Mouse (Mus musculus): Measurements from ENCODE around the gene Ddhd1. TPM values are rescaled to one million over a fixed set of nuclear protein-coding genes. Genes with fewer than 3 reads are reported as not detected.

Ddhd1 gene
- 1 to 10 TPM; 4.5 to 5.3 TPM for total RNA-seq (2021)
- long read RNA-seq, experiment 1, full-length matches to known transcripts: 2 of 3 reads
- long read RNA-seq, experiment 1, partial matches to known transcripts: 0 of 3 reads
- long read RNA-seq, experiment 1, other reads (novel, unspliced or antisense): 1 of 3 reads
- long read RNA-seq, experiment 2, full-length matches to known transcripts: 1 of 4 reads
- long read RNA-seq, experiment 2, partial matches to known transcripts: 0 of 4 reads
- long read RNA-seq, experiment 2, other reads (novel, unspliced or antisense): 3 of 4 reads

- intact Hi-C loops (cut with DNase I; ENCODE audit: low total_unique reads): no loop called here
- peak; percentile 88 for DNase-seq
Observed at GRCm38 (mm10) chr14:45657641-45658611, at the start of gene Ddhd1. TSS of gene Ddhd1 (minus strand) at chr14:45658143.

DNA sequence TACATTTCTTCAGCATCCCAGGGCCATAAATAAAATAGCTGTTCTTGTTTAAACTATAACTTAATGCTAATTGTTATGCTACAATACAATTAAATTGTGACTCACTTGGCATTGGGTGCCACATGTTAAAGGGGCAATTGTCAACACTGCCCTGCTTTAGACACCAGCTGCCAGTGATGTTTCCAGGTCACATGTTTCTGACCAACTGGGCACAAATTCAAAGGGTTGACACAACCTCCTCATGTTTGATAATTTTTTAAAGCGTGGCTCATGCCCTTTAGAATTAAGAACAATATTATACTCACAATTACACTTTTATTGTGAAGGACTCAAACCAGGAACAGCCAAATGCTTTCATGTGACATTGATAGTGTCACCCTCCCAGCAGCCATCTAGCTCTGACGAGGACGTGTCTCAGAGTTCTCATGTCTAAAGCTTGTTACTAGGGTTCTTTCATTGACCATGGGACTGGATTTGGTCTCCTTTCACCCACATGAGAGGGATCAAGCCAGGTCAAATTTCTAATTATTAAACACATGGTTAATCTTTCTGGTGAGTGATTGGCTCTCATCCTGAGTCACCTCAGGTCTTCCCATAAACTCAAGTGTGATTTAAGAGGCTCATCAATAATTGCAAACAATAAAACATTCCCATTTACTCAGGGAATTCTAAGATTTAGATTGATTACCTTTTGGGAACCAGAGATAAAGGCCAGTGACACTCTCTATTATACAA lies 49.4 kb upstream of the Ddhd1 start:
- DNase-seq: no peak
- intact Hi-C loops (cut with DNase I; ENCODE audit: low total_unique reads): no loop called here

DNA sequence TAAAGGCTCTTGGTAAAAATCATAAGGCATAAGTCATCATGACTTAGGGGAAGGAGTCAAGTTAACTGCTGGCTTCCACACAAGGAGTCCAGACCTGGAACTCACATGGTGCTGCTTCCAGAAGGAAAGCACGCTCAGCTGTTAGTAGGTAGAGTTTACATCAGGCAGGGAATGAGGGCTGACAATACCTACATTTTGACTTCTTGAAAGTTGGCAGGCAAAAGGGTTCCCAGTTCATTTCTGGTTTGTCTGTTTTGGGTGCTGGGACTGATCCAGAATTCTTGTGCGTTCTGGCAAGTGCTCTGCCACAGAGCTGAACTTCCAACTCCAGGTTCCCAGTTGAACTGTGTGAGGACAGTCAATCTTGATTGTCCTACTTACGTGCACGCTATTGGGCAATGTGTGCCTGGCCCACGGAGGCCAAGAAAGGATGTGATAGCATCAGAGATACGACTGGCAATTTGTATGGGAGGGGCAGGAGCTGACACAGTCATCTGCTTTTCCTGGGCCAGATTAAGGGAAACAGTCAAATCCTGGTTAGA lies 42.2 kb upstream of the Ddhd1 start:
- intact Hi-C loops (cut with DNase I; ENCODE audit: low total_unique reads): no loop called here
- no peak for DNase-seq

DNA sequence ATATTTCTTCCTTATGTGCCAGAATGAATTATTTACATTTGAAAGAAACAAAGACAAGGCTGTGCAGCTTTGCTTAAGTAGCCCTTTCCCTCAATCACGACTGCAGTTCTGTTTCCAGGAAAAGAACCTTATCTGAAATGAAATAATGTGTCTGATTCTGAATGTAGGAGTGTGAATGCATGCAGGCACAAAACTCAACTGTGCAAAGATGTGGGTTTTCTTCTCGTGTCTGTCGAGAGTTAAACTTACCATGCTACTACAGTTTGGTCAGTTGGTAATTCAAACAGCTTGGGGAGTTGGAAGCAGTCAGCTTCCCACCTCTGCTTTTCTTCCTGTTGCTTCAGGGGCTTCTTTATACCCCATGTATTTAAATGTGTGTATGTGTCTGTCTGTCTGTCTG lies 40.9 kb upstream of the Ddhd1 start:
- intact Hi-C loops (cut with DNase I; ENCODE audit: low total_unique reads): loop anchor here (10.0 kb wide), 1 partner anchor 134 kb away; no protein-coding TSS in a partner anchor
- DNase-seq: no peak

DNA sequence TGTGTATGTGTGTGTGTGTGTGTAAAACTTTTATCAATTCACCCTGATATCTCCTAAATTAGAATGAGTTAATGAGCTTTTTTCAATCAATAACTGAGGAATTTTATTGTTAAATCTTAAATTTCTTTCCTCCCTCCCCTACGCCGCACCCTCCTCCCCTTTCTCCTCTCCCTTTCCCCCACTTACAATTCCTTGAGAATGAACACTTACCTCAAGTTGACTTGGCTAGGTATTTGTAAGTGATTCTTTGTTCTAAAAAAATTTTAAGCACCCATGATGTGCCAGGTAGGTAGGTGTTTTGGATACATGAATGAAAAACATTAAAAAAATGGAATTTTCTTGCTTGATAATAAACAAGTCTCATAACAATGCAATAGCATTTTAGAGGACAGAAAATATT lies 38.2 kb upstream of the Ddhd1 start:
- no peak for DNase-seq
- intact Hi-C loops (cut with DNase I; ENCODE audit: low total_unique reads): loop anchor here (10.0 kb wide), 1 partner anchor 131 kb away; no protein-coding TSS in a partner anchor

- intact Hi-C loops (cut with DNase I; ENCODE audit: low total_unique reads): loop anchor here (10.0 kb wide), 1 partner anchor 129 kb away; no protein-coding TSS in a partner anchor
- DNase-seq: no peak
Observed at GRCm38 (mm10) chr14:45693891-45694290, 35.9 kb upstream of the Ddhd1 start.

DNA sequence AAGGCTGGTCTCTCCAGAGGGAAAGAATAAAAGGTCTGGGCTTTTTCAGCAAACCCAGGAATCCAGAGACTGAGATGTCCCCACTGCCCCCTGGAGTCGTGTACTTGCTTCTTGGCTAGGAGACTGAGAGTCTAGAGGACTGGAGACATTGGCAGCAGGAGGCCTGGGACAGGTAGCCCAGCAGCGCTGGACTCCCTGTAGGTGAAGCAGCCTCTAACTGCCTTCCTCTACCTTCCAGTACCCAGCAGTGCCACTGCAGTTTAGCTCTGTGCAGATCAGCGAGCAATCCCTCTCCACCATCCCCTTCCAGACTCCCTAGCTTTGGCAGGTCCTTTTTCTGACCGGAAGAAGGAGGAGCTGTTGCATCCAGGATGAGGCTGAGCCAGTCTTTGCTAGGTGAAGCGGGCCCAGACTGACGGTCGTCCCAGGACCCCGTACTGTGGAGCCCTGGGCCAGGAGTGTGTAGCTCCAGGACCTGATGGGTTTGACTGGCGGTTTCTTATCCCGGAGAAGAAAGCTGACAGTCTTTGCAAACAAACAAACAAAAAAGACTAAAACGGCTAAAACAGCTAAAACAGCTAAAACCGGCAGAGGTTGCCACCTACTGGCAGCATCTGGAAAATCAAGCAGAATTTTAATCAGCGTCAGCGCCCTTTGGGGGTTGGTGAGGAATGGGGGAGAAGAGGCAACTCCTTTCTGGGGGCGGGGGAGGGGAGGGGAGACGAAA lies 32.7 kb upstream of the Ddhd1 start:
- intact Hi-C loops (cut with DNase I; ENCODE audit: low total_unique reads): loop anchor here (10.0 kb wide), 1 partner anchor 126 kb away; no protein-coding TSS in a partner anchor
- peak; percentile 35 for DNase-seq

- DNase-seq: no peak
- intact Hi-C loops (cut with DNase I; ENCODE audit: low total_unique reads): no loop called here
Observed at GRCm38 (mm10) chr14:45685313-45685712, 27.4 kb upstream of the Ddhd1 start.

GRCm38 (mm10) chr14:45676722-45677121 lies 18.8 kb upstream of the Ddhd1 start:
- DNase-seq: no peak
- intact Hi-C loops (cut with DNase I; ENCODE audit: low total_unique reads): no loop called here

DNA sequence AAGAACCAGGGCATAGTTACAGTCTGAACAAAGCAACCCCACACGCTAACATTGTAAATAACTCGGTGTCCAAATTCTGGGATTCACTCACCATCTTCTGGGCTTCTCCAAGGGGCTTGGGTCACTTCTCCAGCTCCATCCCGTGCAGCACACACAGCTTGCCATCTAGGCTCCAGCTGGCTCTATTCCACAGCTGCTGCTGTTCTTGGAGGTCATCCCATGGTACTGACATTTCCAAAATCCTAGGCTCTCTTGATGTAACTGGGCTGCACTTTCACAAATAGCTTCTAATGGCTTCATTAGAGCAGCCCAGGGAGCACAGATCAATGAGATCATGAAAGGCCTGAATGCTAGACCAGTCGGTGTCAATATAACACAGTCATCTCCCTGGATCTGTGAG lies 10.4 kb upstream of the Ddhd1 start:
- DNase-seq: no peak
- intact Hi-C loops (cut with DNase I; ENCODE audit: low total_unique reads): no loop called here

DNA sequence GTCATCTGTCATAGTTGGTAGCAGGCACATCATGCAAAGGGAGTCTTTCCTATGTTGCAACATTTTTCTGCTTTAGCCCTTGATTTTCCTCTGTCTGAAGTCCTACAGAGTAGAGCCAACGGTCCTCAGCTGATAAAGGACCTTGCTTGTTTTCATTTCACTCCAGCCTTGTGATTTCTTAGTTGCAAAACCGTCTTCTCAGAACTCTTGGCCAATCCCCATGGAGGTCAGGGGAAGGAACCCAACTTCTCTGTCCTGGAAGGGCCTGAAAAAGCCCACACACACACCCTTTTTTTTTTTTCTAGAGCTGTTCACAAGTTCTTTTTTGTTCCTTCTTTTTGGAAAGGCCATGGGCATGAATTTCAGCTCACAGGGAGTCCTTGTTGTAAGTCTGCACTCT lies 9.3 kb upstream of the Ddhd1 start:
- intact Hi-C loops (cut with DNase I; ENCODE audit: low total_unique reads): no loop called here
- no peak for DNase-seq

DNA sequence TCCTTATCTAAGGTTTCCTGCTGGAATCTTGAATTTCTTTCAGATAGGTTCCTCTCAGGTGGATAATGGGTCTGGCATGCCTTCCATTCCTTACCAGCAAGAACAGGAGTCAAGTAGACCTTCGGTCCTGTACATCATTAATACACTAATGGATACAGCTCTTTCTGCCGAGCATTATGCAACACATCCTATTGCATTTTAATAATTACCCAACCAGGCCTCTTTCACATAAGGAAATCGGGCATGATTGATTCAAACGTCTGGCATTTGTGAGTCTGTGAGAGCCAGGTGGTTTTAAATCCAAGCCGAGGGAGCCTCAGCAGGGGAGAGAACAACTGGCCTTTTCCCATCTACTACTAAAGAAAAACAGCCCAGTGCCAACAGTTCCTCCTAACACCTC lies 3.6 kb upstream of the Ddhd1 start:
- no peak for DNase-seq
- intact Hi-C loops (cut with DNase I; ENCODE audit: low total_unique reads): no loop called here

DNA sequence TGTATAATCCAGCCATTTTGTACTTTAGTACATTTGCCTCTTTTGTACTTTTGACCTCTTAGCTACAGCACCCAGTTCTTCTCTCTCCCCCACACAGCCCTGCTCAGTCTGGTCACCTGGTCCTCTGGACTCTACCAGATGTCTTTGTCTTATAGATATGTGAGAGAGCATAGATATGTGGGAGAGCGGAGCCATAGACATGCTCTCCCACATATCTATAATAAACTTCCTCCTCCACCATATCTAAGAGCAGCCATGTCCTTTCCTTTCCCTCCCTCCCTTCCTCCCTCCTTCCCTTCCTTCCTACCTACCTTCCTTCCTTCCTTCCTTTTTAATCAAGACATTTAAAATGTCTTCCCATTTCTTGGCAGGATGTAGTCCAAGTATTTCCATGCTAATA lies 2.4 kb upstream of the Ddhd1 start:
- DNase-seq: no peak
- intact Hi-C loops (cut with DNase I; ENCODE audit: low total_unique reads): no loop called here

GRCm38 (mm10) chr14:45656831-45657640 lies 907 bp downstream of the Ddhd1 start:
- peak; percentile 48 for DNase-seq
- intact Hi-C loops (cut with DNase I; ENCODE audit: low total_unique reads): no loop called here

DNA sequence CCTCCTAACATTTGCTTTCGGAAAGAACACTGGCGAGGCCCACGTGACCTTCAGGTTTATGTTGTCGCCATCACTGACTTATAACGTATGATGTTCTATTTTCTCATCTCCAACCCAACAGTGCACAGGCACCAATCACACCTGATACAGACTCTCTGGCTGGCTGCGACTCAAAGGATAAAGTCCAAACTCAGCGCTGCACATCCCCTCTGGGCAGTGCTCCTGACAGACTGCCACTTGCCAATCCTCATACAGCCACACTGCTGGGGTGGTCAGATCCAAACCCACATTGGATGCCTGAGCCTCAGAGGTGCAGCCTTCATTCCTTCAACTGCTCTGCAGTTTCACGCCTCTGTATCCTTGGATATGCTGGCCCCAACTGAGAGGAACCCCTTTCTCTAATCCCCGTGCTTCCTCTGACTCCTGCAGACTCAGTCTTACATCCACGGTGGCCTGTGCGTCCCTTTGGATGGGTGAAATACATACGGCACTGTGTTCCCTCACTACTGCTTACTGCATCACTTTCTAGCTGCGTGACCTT lies 3.0 kb downstream of the Ddhd1 start:
- intact Hi-C loops (cut with DNase I; ENCODE audit: low total_unique reads): no loop called here
- DNase-seq: no peak

DNA sequence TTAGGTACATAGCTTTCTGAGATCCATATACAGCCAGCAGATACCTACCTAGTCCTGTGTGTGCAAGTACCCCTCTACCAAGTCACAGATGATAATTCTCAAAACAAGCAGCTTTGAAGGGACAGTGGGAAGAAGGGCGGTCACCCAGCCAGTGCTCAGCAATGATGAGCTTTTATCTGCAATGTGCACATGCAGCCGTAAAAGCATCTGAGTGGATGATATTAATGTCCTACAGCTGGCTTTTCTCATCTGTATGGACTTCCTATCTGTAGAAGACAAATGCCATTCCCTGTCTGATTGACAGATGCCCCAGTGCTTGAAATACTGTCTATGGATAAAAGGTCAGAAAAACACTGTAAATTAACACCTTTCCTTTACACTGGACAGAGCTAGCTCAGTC lies 4.2 kb downstream of the Ddhd1 start:
- intact Hi-C loops (cut with DNase I; ENCODE audit: low total_unique reads): no loop called here
- no peak for DNase-seq

GRCm38 (mm10) chr14:45648999-45649818 lies 8.7 kb downstream of the Ddhd1 start:
- no peak for DNase-seq

More at GRCm38 (mm10) chr14:45648999-45649818, 8.7 kb downstream of the Ddhd1 start:
- intact Hi-C loops (cut with DNase I; ENCODE audit: low total_unique reads): no loop called here
